Mouse (Mus musculus): ENCODE measurements at regions not wholly inside any gene's neighbourhood (a gene's known extent, or its start where the extent isn't known, plus 50 kb on each side); places are given as distances from the start of the nearest gene placed in this dataset.

GRCm38 (mm10) chr14:58468451-58468850, 398.1 kb downstream of the Fgf9 start (continued):
- TF ChIP-seq USF2 (IDR thresholded peaks at IDR 0.05; ENCODE audit: borderline replicate concordance in 1 of 2, insufficient read depth in 1 of 2, low read depth in 1 of 2, low read length in 2 of 2): no peak

- H3K4me1 ChIP-seq (ENCODE audit: control insufficient read depth in 1 of 2, insufficient read depth in 2 of 2, low read length in 2 of 2): no peaks in the 10 kb centered on the region
- no peaks in the 10 kb centered on the region for H3K79me2 ChIP-seq (ENCODE audit: control insufficient read depth, insufficient read depth, low read length, poor library complexity)
- no peak overlapping the region for H3K9ac ChIP-seq (ENCODE audit: control insufficient read depth, low read depth, low read length, poor library complexity, severe bottlenecking)
- H3K27ac ChIP-seq (ENCODE audit: control insufficient read depth, low read depth, low read length): no peak overlapping the region
- no peak for TF ChIP-seq TAL1 (IDR thresholded peaks at IDR 0.05; ENCODE audit: low read length)
- TF ChIP-seq POLR2AphosphoS5 (IDR thresholded peaks at IDR 0.05; ENCODE audit: borderline replicate concordance, low read depth, low read length): no peak
- TF ChIP-seq ETS1 (IDR thresholded peaks at IDR 0.05; ENCODE audit: low read depth, low read length): no peak
- TF ChIP-seq GATA1 (IDR thresholded peaks at IDR 0.05; ENCODE audit: low read depth, low read length): no peak
- no peak for TF ChIP-seq TCF12 (IDR thresholded peaks at IDR 0.05; ENCODE audit: low read depth, low read length)
- TF ChIP-seq ZNF384 (IDR thresholded peaks at IDR 0.05; ENCODE audit: low read depth, low read length): no peak
- no peak for TF ChIP-seq SIN3A (IDR thresholded peaks at IDR 0.05; ENCODE audit: low read length)
- no peak for TF ChIP-seq JUND (IDR thresholded peaks at IDR 0.05; ENCODE audit: low read depth, low read length)
- no peak for TF ChIP-seq ZMIZ1 (IDR thresholded peaks at IDR 0.05; ENCODE audit: low read depth, low read length)
- no peak for TF ChIP-seq TBP (IDR thresholded peaks at IDR 0.05; ENCODE audit: low read depth, low read length)
- TF ChIP-seq MAFK (IDR thresholded peaks at IDR 0.05; ENCODE audit: borderline replicate concordance, low read depth, low read length): no peak
- no peak for TF ChIP-seq ZC3H11A (IDR thresholded peaks at IDR 0.05; ENCODE audit: low read depth, low read length)
- TF ChIP-seq ZKSCAN1 (IDR thresholded peaks at IDR 0.05; ENCODE audit: low read depth, low read length): no peak
- no peak for TF ChIP-seq SMC3 (IDR thresholded peaks at IDR 0.05; ENCODE audit: low read depth, low read length)
- no peak for TF ChIP-seq EP300 (IDR thresholded peaks at IDR 0.05; ENCODE audit: low read depth in 1 of 2, low read length in 2 of 2)
- no peak for TF ChIP-seq MYC (IDR thresholded peaks at IDR 0.05; ENCODE audit: low read depth, low read length)
- no peak for TF ChIP-seq ELF1 (IDR thresholded peaks at IDR 0.05; ENCODE audit: low read depth, low read length)
- TF ChIP-seq USF2 (IDR thresholded peaks at IDR 0.05; ENCODE audit: borderline replicate concordance in 1 of 2, insufficient read depth in 1 of 2, low read depth in 1 of 2, low read length in 2 of 2): no peak
- no peak for TF ChIP-seq MYB (IDR thresholded peaks at IDR 0.05; ENCODE audit: low read depth, low read length)
- TF ChIP-seq HCFC1 (IDR thresholded peaks at IDR 0.05; ENCODE audit: low read depth, low read length): no peak
- no peaks in the 10 kb centered on the region for H3K27me3 ChIP-seq (ENCODE audit: control insufficient read depth in 1 of 2, insufficient read depth in 2 of 2, low read length in 2 of 2)
- no peak overlapping the region for H3K4me3 ChIP-seq (ENCODE audit: control insufficient read depth in 1 of 2, insufficient read depth in 1 of 2, low read depth in 2 of 2, low read length in 2 of 2)
- no peak for DNase-seq (ENCODE audit: low read depth, low spot score)
- no peaks in the 10 kb centered on the region for H3K36me3 ChIP-seq (ENCODE audit: control insufficient read depth in 1 of 2, insufficient read depth in 2 of 2, low read length in 2 of 2)
- no peaks in the 10 kb centered on the region for H3K9me3 ChIP-seq (replicated peaks; ENCODE audit: insufficient read depth, low read length)
Measured at GRCm38 (mm10) chr14:58467856-58468255, 397.5 kb downstream of the Fgf9 start.

Data from MEL (cell line).